Mouse (Mus musculus): ENCODE measurements around the gene Islr.
A peak's percentile ranks its signal among the peaks of the same experiment; 100 is the strongest.

GRCm38 (mm10) chr9:58197781-58198701 is 6.1 kb downstream of the Islr start:
- peak; percentile 41; the same call in 1 of the 2 replicates for TF ChIP-seq CTCF (IDR thresholded peaks at IDR 0.05; ENCODE audit: control insufficient read depth, insufficient read depth, insufficient replicate concordance, low read depth, low read length)
- TF ChIP-seq POLR2A (IDR thresholded peaks at IDR 0.05; ENCODE audit: control insufficient read depth, low read depth, low read length), result no peak; the same call in 1 of the 2 replicates
